Mouse (Mus musculus) CD4-positive, CD25-positive, alpha-beta regulatory T cell, adult 4 months (primary cell): ENCODE data around the gene Il22. TPM values are rescaled to one million over a fixed set of nuclear protein-coding genes. Genes with fewer than 3 reads are reported as not detected.
"Not testable (repeated sequence)": the region's sequence is repeated elsewhere in the genome, so short reads cannot be mapped to it uniquely, and the experiment has no call there.

Experiments
- ATAC-seq: one replicate; pipeline ENCODE4 v1.8.0; 2017
- polyA plus RNA-seq, 2 experiments: library from polyadenylated mRNA; unstranded; fragments of 100-300 nt; shearing (Covaris generic); gene quantifications; one replicate each; pipeline ENCODE4 v1.2.1; 2017

Il22 gene
- polyA plus RNA-seq, result not detected

GRCm38 (mm10) chr10:118204642-118205041 lies at the start of gene Il22:
Gene Il22, plus strand, starts transcription at chr10:118204942.
- no peak for ATAC-seq

GRCm38 (mm10) chr10:118155932-118156331 lies 48.8 kb upstream of the Il22 start:
- ATAC-seq, result peak; percentile 54

GRCm38 (mm10) chr10:118161131-118161530 lies 43.6 kb upstream of the Il22 start:
- ATAC-seq, result no peak

GRCm38 (mm10) chr10:118169212-118169611 lies 35.5 kb upstream of the Il22 start:
- ATAC-seq, result no peak

- peak; percentile 97 for ATAC-seq
These were observed 32.3 kb upstream of the Il22 start for GRCm38 (mm10) chr10:118172416-118172815.

- ATAC-seq, result no peak
These were observed 31.9 kb upstream of the Il22 start for GRCm38 (mm10) chr10:118172876-118173275.

GRCm38 (mm10) chr10:118175542-118175941 lies 29.2 kb upstream of the Il22 start:
- ATAC-seq, result not testable (repeated sequence)

GRCm38 (mm10) chr10:118178735-118179151 lies 26.0 kb upstream of the Il22 start:
- ATAC-seq, result no peak

- no peak for ATAC-seq
These were observed 25.5 kb upstream of the Il22 start for GRCm38 (mm10) chr10:118179265-118179664.

GRCm38 (mm10) chr10:118195150-118195549 lies 9.6 kb upstream of the Il22 start:
- peak; percentile 68 for ATAC-seq

- ATAC-seq, result not testable (repeated sequence)
These were observed 11.1 kb downstream of the Il22 start for GRCm38 (mm10) chr10:118215719-118216393.

GRCm38 (mm10) chr10:118227629-118228028 lies 22.9 kb downstream of the Il22 start:
- ATAC-seq, result not testable (repeated sequence)

GRCm38 (mm10) chr10:118232607-118233006 lies 27.9 kb downstream of the Il22 start:
- ATAC-seq, result not testable (repeated sequence)

- ATAC-seq, result not testable (repeated sequence)
These were observed 35.9 kb downstream of the Il22 start, which contains the start of gene Gm32717 for GRCm38 (mm10) chr10:118240680-118241079. Gene Gm32717, minus strand, starts transcription at chr10:118240780.

GRCm38 (mm10) chr10:118249006-118249595 lies 44.4 kb downstream of the Il22 start:
- ATAC-seq, result not testable (repeated sequence)

- no peak for ATAC-seq
These were observed 46.1 kb downstream of the Il22 start for GRCm38 (mm10) chr10:118250852-118251295.

- ATAC-seq, result not testable (repeated sequence)
These were observed 53.6 kb downstream of the Il22 start, which contains the start of gene Gm32802 for GRCm38 (mm10) chr10:118258388-118258787. Gene Gm32802, plus strand, starts transcription at chr10:118258688.

Other genes starting within 250 kb of the Il22 start
- 1 to 10 TPM; 7.6 to 7.8 TPM for gene Mdm1, start 63.1 kb upstream of the Il22 start, polyA plus RNA-seq
- not detected for gene Gm32717, start 35.8 kb downstream of the Il22 start, polyA plus RNA-seq
- gene Gm32802, start 53.7 kb downstream of the Il22 start, polyA plus RNA-seq, result not detected
- not detected for gene Iltifb, start 90.1 kb downstream of the Il22 start, polyA plus RNA-seq
- not detected for gene Gm9040, start 122.0 kb downstream of the Il22 start, polyA plus RNA-seq
- gene Gm9044, start 127.5 kb downstream of the Il22 start, polyA plus RNA-seq, result not detected
- under 1 TPM in 1 of 2 experiments, not detected in 1; 0.13 TPM for gene Gm9045, start 132.9 kb downstream of the Il22 start, polyA plus RNA-seq
- gene Gm9046, start 138.3 kb downstream of the Il22 start, polyA plus RNA-seq, result under 1 TPM in 1 of 2 experiments, not detected in 1; 0.42 TPM
- gene Gm9048, start 143.7 kb downstream of the Il22 start, polyA plus RNA-seq, result not detected
- gene Gm9049, start 149.2 kb downstream of the Il22 start, polyA plus RNA-seq, result under 1 TPM in 1 of 2 experiments, not detected in 1; 0.13 TPM
- 10 to 100 TPM in 1 of 2 experiments, 1 to 10 TPM in 1; 5.5 to 10.6 TPM for gene Ifng, start 236.1 kb downstream of the Il22 start, polyA plus RNA-seq